Mouse (Mus musculus) right cerebral cortex, postnatal 36 days (tissue): ENCODE measurements at regions not wholly inside any gene's neighbourhood (a gene's known extent, or its start where the extent isn't known, plus 50 kb on each side); places are given as distances from the start of the nearest gene placed in this dataset.
A peak's percentile ranks its signal among the peaks of the same experiment; 100 is the strongest.

ENCODE experiments used
- DNase-seq, 2 experiments: peaks; one replicate each; pipeline ENCODE4 v3.0.0; 2022; ENCODE audit warnings: low spot score in 2 of 2, mixed read lengths in 1 of 2

DNA sequence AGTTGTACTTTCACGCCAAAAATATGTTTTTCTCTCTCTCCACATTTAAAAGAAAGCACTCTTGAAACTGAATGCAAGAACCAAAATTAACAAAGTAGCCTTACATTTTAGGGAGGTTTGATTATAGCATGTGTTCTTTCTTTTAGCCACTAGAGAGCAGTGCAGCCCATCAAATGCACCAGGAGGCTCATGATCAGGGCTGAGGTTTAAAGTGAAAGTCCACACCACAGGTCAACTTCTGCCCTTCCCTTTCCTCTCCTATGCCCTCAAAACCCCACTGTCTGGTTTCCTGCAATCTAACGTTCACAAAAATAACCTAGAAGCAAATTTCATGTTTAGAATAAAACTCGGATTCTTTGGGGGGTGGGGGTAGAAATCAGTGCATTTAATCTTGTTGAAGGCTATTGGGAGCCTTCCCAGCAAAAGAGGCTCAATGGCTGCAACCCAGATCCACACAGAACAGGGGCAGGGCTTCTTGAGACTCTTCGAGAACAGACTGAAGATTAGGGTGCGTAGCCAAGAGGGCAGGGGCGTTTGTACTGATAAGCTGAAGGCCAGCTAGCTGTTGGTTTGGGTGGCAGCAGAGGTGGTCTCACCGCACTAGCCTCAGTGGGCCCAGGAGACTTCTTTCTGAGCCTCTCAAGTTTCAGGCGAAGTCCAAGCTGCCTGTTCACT lies 59.3 kb upstream of the Zfp770 start:
- DNase-seq = no peak

DNA sequence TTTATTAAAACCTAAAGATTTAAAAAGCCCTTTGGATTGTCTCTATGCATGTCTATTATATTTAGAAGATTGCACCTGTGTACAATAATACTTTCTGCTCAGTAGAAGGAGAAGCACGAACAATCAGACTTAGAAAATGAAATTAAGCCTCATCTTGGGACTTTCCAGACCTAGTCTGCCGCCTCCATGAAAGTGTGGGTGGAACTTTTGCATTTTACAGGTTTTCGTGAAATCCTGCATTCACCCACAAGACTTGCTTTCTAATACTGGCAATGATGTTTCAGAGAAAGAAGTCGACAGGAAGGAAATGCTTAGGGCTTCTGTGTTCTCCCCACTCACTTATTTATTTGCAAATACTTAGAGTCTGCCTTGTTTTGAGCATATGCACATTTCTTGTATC lies 58.3 kb upstream of the Zfp770 start:
- DNase-seq = peak; percentile 11 to 21
